Mouse (Mus musculus): ENCODE measurements around the gene Klhl7. TPM values are rescaled to one million over a fixed set of nuclear protein-coding genes. Genes with fewer than 3 reads are reported as not detected.

Klhl7 gene
- polyA plus RNA-seq (2014; fragmentation: Illumina TruSeq; extraction: RNeasy Lipid Tissue Mini Kit (QIAGEN cat#74804); ENCODE audit: insufficient read depth, low read depth, low replicate concordance), result 16.5 TPM

GRCm38 (mm10) chr5:24100106-24100809, at the start of gene Klhl7:
Gene Klhl7, plus strand, starts transcription at chr5:24100605.

GRCm38 (mm10) chr5:24164789-24165445, 64.5 kb downstream of the Klhl7 start, which contains the start of gene Nupl2:
Gene Nupl2, plus strand, starts transcription at chr5:24164963.

Other genes starting within 250 kb of the Klhl7 start
- 7.8 TPM for gene Fam126a, start 69.9 kb upstream of the Klhl7 start, polyA plus RNA-seq (2014; fragmentation: Illumina TruSeq; extraction: RNeasy Lipid Tissue Mini Kit (QIAGEN cat#74804); ENCODE audit: insufficient read depth, low read depth, low replicate concordance)
- 3.5 TPM for gene Nupl2, start 64.4 kb downstream of the Klhl7 start, polyA plus RNA-seq (2014; fragmentation: Illumina TruSeq; extraction: RNeasy Lipid Tissue Mini Kit (QIAGEN cat#74804); ENCODE audit: insufficient read depth, low read depth, low replicate concordance)

All from lung, adult 10 weeks (tissue).